Mouse (Mus musculus) CD4-positive naive resting alpha-beta T cell, adult 76 days (primary cell): ENCODE data around the gene Zfp747. TPM values are rescaled to one million over a fixed set of nuclear protein-coding genes. Genes with fewer than 3 reads are reported as not detected.

Experiments
- total RNA-seq: library from RNA; stranded (reverse); gene quantifications from one replicate; pipeline ENCODE4 v1.2.4, GENCODE M21; 2023

Zfp747 gene
- 23.2 TPM for total RNA-seq

DNA sequence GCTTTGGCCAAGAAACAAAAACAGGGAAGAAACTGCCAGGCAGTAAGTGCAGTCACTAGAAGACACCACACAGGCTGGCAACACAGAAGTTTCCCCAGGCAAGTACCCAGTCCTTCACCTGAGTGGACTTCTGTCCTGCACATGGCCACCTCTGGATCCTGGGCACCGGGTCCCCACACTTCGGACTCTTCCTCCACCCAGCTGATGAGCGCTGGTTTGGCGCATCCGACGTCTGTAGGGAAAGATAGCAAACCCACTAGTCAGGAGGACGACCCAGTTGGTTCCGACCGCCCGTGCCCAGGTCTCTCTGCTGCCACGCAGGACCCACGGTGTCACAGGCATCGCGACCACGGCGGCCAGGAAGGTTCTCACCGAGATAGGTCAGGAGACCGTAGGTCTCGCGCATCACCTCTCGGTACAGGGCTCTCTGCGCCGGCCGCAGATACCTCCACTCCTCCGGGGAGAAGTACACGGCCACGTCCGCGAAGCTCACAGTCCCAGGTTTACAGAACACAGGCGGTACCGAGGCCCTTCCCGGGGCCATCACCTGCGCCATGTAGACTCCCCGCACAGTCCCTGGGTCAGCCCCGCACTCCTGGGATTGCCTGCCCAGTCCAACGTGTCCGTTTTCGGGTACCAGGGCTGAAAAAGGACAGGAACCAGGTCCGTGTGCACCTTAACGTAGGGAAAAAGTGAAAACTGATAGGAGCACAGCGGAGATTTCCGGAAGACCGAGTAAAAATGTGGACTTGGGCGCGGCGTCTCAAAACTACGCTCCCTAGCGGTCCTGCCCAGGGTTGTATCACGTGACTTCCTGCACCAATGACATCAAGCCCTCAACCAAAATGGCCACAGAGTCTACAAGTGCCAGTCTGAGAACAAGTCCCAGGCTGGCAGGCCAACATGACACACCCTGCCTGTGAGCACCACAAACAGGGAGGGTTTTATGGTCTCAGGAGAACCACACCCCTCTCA lies at the start of gene Zfp747:
Zfp747 (minus strand) TSS at position 780 of the 975 bp plus-strand sequence.

DNA sequence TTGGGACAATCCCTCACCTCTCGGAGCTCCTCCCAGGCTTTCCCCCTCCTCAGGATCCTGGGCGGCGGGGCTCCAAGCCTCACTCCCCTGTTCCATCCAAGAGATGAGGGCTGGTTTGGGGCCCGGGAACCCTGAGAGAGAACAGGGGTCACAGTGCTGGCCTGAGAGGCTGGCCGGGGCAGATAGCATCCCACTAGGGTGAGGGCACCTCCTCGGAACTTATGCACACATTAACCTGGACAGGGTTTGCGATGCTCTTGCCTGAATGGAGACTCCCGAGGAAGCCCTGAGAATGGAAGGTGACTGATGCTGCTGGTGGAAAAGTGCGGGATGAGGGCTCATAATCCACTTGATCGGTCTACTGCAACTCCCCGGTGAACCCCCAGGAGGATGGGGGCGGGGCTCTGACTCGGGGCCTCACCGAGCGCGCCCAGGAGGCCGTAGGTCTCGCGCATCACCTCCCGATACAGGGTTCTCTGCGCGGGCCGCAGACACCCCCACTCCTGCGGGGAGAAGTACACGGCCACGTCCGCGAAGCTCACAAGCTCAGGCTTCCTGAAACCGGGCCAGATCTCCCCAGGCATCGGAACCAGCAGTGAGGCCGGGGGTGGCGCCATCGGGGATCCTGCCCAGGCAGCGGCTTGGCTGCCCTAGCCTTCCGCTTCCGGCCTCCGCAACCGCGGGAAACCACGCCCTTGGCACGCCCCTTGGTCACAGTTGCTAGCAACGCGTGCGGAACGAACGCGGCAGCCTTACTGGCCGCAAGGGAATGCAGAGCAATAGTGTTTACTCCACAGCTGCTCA lies 45.7 kb upstream of the Zfp747 start, which contains the start of gene Zfp688:
Zfp688 (minus strand) TSS at position 681 of the 804 bp plus-strand sequence.

DNA sequence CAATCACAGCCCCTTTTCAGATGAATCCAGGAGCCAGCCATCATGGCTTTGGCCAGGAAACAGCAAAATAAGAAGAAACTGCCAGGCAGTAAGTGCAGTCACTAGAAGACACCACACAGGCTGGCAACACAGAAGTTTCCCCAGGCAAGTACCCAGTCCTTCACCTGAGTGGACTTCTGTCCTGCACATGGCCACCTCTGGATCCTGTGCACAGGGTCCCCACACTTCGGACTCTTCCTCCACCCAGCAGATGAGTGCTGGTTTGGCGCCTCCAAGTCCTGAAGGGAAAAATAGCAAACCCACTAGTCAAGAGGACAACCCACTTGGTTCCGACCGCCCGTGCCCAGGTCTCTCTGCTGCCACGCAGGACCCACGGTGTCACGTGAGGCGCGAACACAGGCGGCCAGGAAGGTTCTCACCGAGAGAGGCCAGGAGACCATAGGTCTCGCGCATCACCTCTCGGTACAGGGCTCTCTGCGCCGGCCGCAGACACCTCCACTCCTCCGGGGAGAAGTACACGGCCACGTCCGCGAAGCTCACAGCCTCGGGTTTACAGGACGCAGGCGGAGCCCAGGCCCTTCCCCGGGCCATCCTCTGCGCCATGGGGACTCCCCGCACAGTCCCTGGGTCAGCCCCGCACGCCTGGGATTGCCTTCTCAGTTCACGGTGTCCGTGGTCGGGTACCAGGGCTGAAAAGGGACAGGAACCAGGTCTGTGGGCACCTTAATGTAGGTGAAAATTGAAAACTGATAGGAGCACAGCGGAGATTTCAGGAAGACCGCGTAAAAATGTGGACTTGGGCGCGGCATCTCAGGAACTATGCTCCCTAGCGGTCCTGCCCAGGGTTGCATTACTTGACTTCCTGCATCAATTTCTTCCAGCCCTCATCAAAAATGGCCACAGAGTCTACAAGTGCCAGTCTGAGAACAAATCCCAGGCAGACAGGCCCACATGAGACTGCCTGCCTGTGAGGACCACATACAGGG lies 30.4 kb upstream of the Zfp747 start, which contains the start of gene Zfp764:
Zfp764 (minus strand) TSS at position 821 of the 986 bp plus-strand sequence.

DNA sequence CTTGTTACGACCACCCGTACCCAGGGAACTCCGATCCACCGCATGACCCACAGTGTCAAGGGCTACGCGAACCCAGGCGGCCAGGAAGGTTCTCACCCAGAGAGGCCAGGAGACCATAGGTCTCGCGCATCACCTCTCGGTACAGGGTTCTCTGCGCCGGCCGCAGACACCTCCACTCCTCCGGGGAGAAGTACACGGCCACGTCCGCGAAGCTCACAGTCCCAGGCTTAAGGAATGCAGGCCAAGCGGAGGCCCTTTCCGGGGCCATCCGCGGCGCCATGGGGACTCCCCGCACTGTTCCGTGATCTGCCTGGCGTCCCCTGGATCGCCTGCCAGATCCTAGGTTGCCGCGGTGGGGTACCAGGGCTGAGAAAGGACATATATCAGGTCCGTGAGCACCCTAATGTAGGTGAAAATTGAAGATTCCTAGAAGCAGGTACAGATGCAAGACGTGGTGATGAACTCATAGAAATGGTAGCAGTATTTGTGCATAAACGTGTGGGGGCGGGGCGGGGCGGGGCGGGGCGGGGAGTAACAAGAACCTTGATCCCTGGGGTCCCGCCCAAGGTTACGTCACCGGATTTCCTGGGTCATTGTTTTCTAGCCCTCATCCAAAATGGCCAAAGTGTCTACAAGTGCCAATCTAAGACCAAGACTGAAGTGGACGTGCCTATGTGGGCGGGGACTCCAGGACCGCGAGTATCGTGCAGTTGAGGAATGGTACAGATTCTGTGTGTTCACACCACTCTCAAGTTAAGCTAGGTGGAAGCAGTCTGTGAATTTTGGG lies 17.5 kb upstream of the Zfp747 start, which contains the start of gene E430018J23Rik:
E430018J23Rik (minus strand) TSS at position 473 of the 787 bp plus-strand sequence.

DNA sequence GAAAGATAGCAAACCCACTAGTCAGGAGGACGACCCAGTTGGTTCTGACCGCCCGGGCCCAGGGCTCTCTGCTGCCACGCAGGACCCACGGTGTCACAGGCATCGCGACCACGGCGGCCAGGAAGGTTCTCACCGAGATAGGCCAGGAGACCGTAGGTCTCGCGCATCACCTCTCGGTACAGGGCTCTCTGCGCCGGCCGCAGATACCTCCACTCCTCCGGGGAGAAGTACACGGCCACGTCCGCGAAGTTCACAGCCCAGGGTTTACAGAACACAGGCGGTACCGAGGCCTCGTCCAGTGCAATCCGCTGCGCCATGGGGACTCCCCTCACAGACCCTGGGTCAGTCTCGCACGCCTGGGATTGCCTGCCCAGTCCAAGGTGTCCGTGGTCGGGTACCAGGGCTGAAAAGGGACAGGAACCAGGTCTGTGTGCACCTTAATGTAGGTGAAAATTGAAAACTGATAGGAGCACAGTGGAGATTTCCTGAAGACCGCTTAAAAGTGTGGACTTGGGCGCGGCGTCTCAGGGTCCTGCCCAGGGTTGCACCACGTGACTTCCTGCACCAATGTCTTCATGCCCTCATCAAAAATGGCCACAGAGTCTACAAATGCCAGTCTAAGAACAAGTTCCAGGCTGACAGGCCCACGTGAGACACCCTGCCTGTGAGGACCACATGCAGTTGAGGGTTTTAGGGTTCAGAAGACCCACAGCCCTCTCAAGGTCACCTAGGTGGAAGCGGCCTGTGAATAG lies 11.0 kb upstream of the Zfp747 start, which contains the start of gene 9130019O22Rik:
9130019O22Rik (minus strand) TSS at position 526 of the 752 bp plus-strand sequence.

DNA sequence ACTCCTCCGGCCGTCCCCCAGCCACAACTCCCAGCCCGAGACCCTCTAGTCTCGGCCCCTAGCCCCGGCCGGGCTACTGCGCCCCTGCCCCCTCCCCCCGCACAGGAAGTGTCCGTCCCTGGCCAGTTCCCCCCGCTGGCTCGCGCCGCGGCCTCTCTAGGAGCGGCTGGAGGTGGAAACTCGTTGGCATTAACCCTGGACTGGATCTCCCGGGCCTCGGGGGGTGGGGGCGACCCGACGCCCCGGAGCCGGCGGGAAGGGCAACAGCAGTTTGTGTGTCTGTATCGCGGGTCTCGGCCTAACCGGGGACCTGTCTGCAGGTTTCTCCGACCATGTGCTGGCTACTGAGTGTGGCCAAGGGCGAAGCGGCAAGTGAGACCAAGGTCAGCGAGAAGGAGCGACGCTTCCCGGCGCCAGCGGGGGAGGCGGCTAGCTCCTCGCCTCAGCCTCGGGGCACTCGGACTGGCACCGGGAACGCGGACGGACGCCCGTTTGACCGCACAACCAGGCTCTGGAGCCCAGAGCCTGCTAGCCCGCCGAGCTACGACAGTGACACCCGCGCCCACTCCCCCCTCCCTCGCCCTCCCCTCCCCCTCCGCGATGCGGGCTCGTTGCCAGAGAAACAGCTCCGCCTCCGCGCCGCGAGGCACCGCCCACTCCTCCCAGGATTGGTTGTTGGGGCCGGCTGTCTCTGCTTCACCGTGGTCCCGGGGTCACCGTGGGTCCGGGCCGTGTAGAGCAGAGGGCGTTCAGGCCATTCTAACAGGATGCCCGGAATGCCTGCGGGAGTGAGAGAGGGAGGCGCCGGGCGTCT lies 30.1 kb downstream of the Zfp747 start, which contains the start of gene Zfp768:
Zfp768 (minus strand) TSS at position 78 of the 814 bp plus-strand sequence.

Other genes starting within 250 kb of the Zfp747 start
- 334 TPM for gene Spn, start 238.2 kb downstream of the Zfp747 start, total RNA-seq
- 71.0 TPM for gene Cd2bp2, start 180.0 kb downstream of the Zfp747 start, total RNA-seq
- gene Tbc1d10b, start 167.6 kb downstream of the Zfp747 start, total RNA-seq: 42.1 TPM
- 19.4 TPM for gene Mylpf, start 167.2 kb downstream of the Zfp747 start, total RNA-seq
- gene Zfp553, start 143.0 kb downstream of the Zfp747 start, total RNA-seq: 9.7 TPM
- gene Sept1, start 142.9 kb downstream of the Zfp747 start, total RNA-seq: 620 TPM
- gene Zfp771, start 131.8 kb downstream of the Zfp747 start, total RNA-seq: 16.4 TPM
- 8.0 TPM for gene Dctpp1, start 115.3 kb downstream of the Zfp747 start, total RNA-seq
- 23.0 TPM for gene Sephs2, start 102.0 kb downstream of the Zfp747 start, total RNA-seq
- gene Itgal, start 79.8 kb downstream of the Zfp747 start, total RNA-seq: 193 TPM
- 0.21 TPM for gene Zfp768, start 30.5 kb downstream of the Zfp747 start, total RNA-seq
- 4.7 TPM for gene 9130019O22Rik, start 11.1 kb upstream of the Zfp747 start, total RNA-seq
- gene E430018J23Rik, start 17.6 kb upstream of the Zfp747 start, total RNA-seq: 14.9 TPM
- 12.5 TPM for gene Zfp764, start 30.8 kb upstream of the Zfp747 start, total RNA-seq
- gene Zfp688, start 46.0 kb upstream of the Zfp747 start, total RNA-seq: 14.6 TPM
- 9.8 TPM for gene Zfp689, start 73.1 kb upstream of the Zfp747 start, total RNA-seq
- gene Prr14, start 83.6 kb upstream of the Zfp747 start, total RNA-seq: 129 TPM
- 195 TPM for gene Fbrs, start 103.1 kb upstream of the Zfp747 start, total RNA-seq
- gene Srcap, start 135.9 kb upstream of the Zfp747 start, total RNA-seq: 267 TPM
- gene Gm42715, start 143.5 kb upstream of the Zfp747 start, total RNA-seq: 40.4 TPM
- 10.0 TPM for gene Tmem265, start 185.3 kb upstream of the Zfp747 start, total RNA-seq
- 139 TPM for gene Phkg2, start 197.3 kb upstream of the Zfp747 start, total RNA-seq
- 0.38 TPM for gene Ccdc189, start 212.5 kb upstream of the Zfp747 start, total RNA-seq
- 138 TPM for gene Rnf40, start 212.7 kb upstream of the Zfp747 start, total RNA-seq
- 2.9 TPM for gene Zfp629, start 239.7 kb upstream of the Zfp747 start, total RNA-seq